Mouse (Mus musculus): ENCODE results near the gene Nfatc2ip.
"Not testable (repeated sequence)": the region's sequence is repeated elsewhere in the genome, so short reads cannot be mapped to it uniquely, and the experiment has no call there.

The Nfatc2ip gene

GRCm38 (mm10) chr7:126408686-126409085, 12.1 kb upstream of the Nfatc2ip start:
- in situ Hi-C loops (cut with MboI, MseI), result no loop called here

- in situ Hi-C loops (cut with MboI, MseI), result not testable (repeated sequence)
Measured at GRCm38 (mm10) chr7:126402518-126402917, 6.0 kb upstream of the Nfatc2ip start.

GRCm38 (mm10) chr7:126399548-126399947, 3.0 kb upstream of the Nfatc2ip start:
- in situ Hi-C loops (cut with MboI, MseI), result loop anchor here (5.0 kb wide), 1 partner anchor 73 kb away; no protein-coding TSS in a partner anchor

- in situ Hi-C loops (cut with MboI, MseI), result loop anchor here (5.0 kb wide), 1 partner anchor 74 kb away; no protein-coding TSS in a partner anchor
Measured at GRCm38 (mm10) chr7:126397822-126398221, 1.3 kb upstream of the Nfatc2ip start.

- in situ Hi-C loops (cut with MboI, MseI), result loop anchor here (5.0 kb wide), 1 partner anchor 75 kb away; no protein-coding TSS in a partner anchor
Measured at GRCm38 (mm10) chr7:126397221-126397620, 684 bp upstream of the Nfatc2ip start.

GRCm38 (mm10) chr7:126392086-126392884, 4.3 kb downstream of the Nfatc2ip start:
- in situ Hi-C loops (cut with MboI, MseI), result loop anchor here (5.0 kb wide), 1 partner anchor 135 kb away; no protein-coding TSS in a partner anchor

GRCm38 (mm10) chr7:126388185-126388584, 8.4 kb downstream of the Nfatc2ip start:
- in situ Hi-C loops (cut with MboI, MseI), result no loop called here

- in situ Hi-C loops (cut with MboI, MseI), result loop anchor here (5.0 kb wide), 1 partner anchor 66 kb away; no protein-coding TSS in a partner anchor
Measured at GRCm38 (mm10) chr7:126383565-126383964, 13.0 kb downstream of the Nfatc2ip start.

GRCm38 (mm10) chr7:126377278-126378158, 19.0 kb downstream of the Nfatc2ip start, which contains the start of gene Spns1:
Gene Spns1 (minus strand): TSS chr7:126377450.
- in situ Hi-C loops (cut with MboI, MseI), result no loop called here

- in situ Hi-C loops (cut with MboI, MseI), result no loop called here
Measured at GRCm38 (mm10) chr7:126376903-126377277, 19.6 kb downstream of the Nfatc2ip start.

GRCm38 (mm10) chr7:126375012-126375411, 21.5 kb downstream of the Nfatc2ip start:
- in situ Hi-C loops (cut with MboI, MseI), result no loop called here

GRCm38 (mm10) chr7:126374526-126374925, 22.0 kb downstream of the Nfatc2ip start:
- in situ Hi-C loops (cut with MboI, MseI), result loop anchor here (5.0 kb wide), 1 partner anchor 37 kb away; no protein-coding TSS in a partner anchor

- in situ Hi-C loops (cut with MboI, MseI), result loop anchor here (5.0 kb wide), 1 partner anchor 36 kb away; no protein-coding TSS in a partner anchor
Measured at GRCm38 (mm10) chr7:126373007-126373406, 23.5 kb downstream of the Nfatc2ip start.

- in situ Hi-C loops (cut with MboI, MseI), result no loop called here
Measured at GRCm38 (mm10) chr7:126369393-126369792, 27.1 kb downstream of the Nfatc2ip start, which contains the start of gene Lat. Gene Lat (minus strand): TSS chr7:126369570.

GRCm38 (mm10) chr7:126368367-126368766, 28.2 kb downstream of the Nfatc2ip start:
- in situ Hi-C loops (cut with MboI, MseI), result no loop called here

- in situ Hi-C loops (cut with MboI, MseI), result no loop called here
Measured at GRCm38 (mm10) chr7:126367636-126368035, 28.9 kb downstream of the Nfatc2ip start.

GRCm38 (mm10) chr7:126363038-126363437, 33.5 kb downstream of the Nfatc2ip start:
- in situ Hi-C loops (cut with MboI, MseI), result no loop called here

- in situ Hi-C loops (cut with MboI, MseI), result no loop called here
Measured at GRCm38 (mm10) chr7:126359049-126359448, 37.5 kb downstream of the Nfatc2ip start.

GRCm38 (mm10) chr7:126358413-126358812, 38.1 kb downstream of the Nfatc2ip start:
- in situ Hi-C loops (cut with MboI, MseI), result no loop called here

- in situ Hi-C loops (cut with MboI, MseI), result no loop called here
Measured at GRCm38 (mm10) chr7:126357838-126358237, 38.7 kb downstream of the Nfatc2ip start.

GRCm38 (mm10) chr7:126356793-126357591, 39.5 kb downstream of the Nfatc2ip start:
- in situ Hi-C loops (cut with MboI, MseI), result no loop called here

Measured in T-helper 2 cell (primary cell).